Mouse (Mus musculus): Measurements from ENCODE around the gene Chka.

GRCm38 (mm10) chr19:3840214-3840651, 11.3 kb upstream of the Chka start:
- TF ChIP-seq CTCF (conservative IDR thresholded peaks at IDR 0.05; ENCODE audit: low read length) (no peak), NANOG (IDR thresholded peaks at IDR 0.05; ENCODE audit: borderline replicate concordance, low read length) (peak; percentile 18; the same call in 1 of the 2 replicates), POU5F1 (IDR thresholded peaks at IDR 0.05; ENCODE audit: borderline replicate concordance, low read length) (no peak)

Measured in E14TG2a.4 (cell line).